Mouse (Mus musculus): ENCODE measurements around the gene Fmnl1. TPM values are rescaled to one million over a fixed set of nuclear protein-coding genes. Genes with fewer than 3 reads are reported as not detected.
A peak's percentile ranks its signal among the peaks of the same experiment; 100 is the strongest.

The Fmnl1 gene
- total RNA-seq, 2 experiments from 2014 or later, result 4.2 to 5.7 TPM

- intact Hi-C loops (cut with DNase I), result loop anchor here (10.0 kb wide), 1 partner anchor 49 kb away; no protein-coding TSS in a partner anchor
- DNase-seq, result peak; percentile 69
- H3K27ac ChIP-seq, result peak overlapping the region; percentile 77
- no peak for TF ChIP-seq CTCF (IDR thresholded peaks at IDR 0.05)
- H3K4me3 ChIP-seq, result peak overlapping the region; percentile 53
Measured at GRCm38 (mm10) chr11:103175688-103176442, 5.0 kb downstream of the Fmnl1 start.

- TF ChIP-seq CTCF (IDR thresholded peaks at IDR 0.05), result no peak
- intact Hi-C loops (cut with DNase I), result loop anchor here (10.0 kb wide), 1 partner anchor 48 kb away; no protein-coding TSS in a partner anchor
- H3K27ac ChIP-seq, result peak overlapping the region; percentile 77
- peak overlapping the region; percentile 53 for H3K4me3 ChIP-seq
- peak; percentile 6 for DNase-seq
Measured at GRCm38 (mm10) chr11:103176510-103176909, 5.6 kb downstream of the Fmnl1 start.

GRCm38 (mm10) chr11:103177216-103177615 lies 6.3 kb downstream of the Fmnl1 start:
- TF ChIP-seq CTCF (IDR thresholded peaks at IDR 0.05), result no peak
- DNase-seq, result peak; percentile 30
- intact Hi-C loops (cut with DNase I), result loop anchor here (10.0 kb wide), 1 partner anchor 48 kb away; no protein-coding TSS in a partner anchor
- Histone ChIP-seq H3K27ac (peak overlapping the region; percentile 77), H3K4me3 (no peak overlapping the region)

- Histone ChIP-seq H3K27ac (peak overlapping the region; percentile 16), H3K4me3 (no peak overlapping the region)
- intact Hi-C loops (cut with DNase I), result loop anchor here (10.0 kb wide), 1 partner anchor 47 kb away; no protein-coding TSS in a partner anchor
- DNase-seq, result peak; percentile 14
- no peak for TF ChIP-seq CTCF (IDR thresholded peaks at IDR 0.05)
Measured at GRCm38 (mm10) chr11:103177815-103178485, 7.0 kb downstream of the Fmnl1 start.

- peak; percentile 12 for DNase-seq
- H3K4me3 ChIP-seq, result no peak overlapping the region
- H3K27ac ChIP-seq, result no peak overlapping the region
- no peak for TF ChIP-seq CTCF (IDR thresholded peaks at IDR 0.05)
- intact Hi-C loops (cut with DNase I), result loop anchor here (10.0 kb wide), 1 partner anchor 46 kb away; no protein-coding TSS in a partner anchor
Measured at GRCm38 (mm10) chr11:103178748-103179147, 7.8 kb downstream of the Fmnl1 start.

- Histone ChIP-seq H3K4me3 (no peak overlapping the region), H3K27ac (no peak overlapping the region)
- no peak for TF ChIP-seq CTCF (IDR thresholded peaks at IDR 0.05)
- intact Hi-C loops (cut with DNase I), result no loop called here
- peak; percentile 12 for DNase-seq
Measured at GRCm38 (mm10) chr11:103180426-103180825, 9.5 kb downstream of the Fmnl1 start.

- DNase-seq, result peak; percentile 4
- Histone ChIP-seq H3K4me3 (no peak overlapping the region), H3K27ac (no peak overlapping the region)
- intact Hi-C loops (cut with DNase I), result no loop called here
- no peak for TF ChIP-seq CTCF (IDR thresholded peaks at IDR 0.05)
Measured at GRCm38 (mm10) chr11:103181349-103181748, 10.4 kb downstream of the Fmnl1 start.

GRCm38 (mm10) chr11:103181911-103182310 lies 11.0 kb downstream of the Fmnl1 start:
- TF ChIP-seq CTCF (IDR thresholded peaks at IDR 0.05), result no peak
- Histone ChIP-seq H3K4me3 (no peak overlapping the region), H3K27ac (no peak overlapping the region)
- peak; percentile 21 for DNase-seq
- intact Hi-C loops (cut with DNase I), result no loop called here

- DNase-seq, result peak; percentile 66
- intact Hi-C loops (cut with DNase I), result loop anchor here (1.0 kb wide), 1 partner anchor 17 kb away; no protein-coding TSS in a partner anchor
- peak; percentile 69 for TF ChIP-seq CTCF (IDR thresholded peaks at IDR 0.05)
- H3K4me3 ChIP-seq, result no peak overlapping the region
- H3K27ac ChIP-seq, result no peak overlapping the region
Measured at GRCm38 (mm10) chr11:103184891-103185290, 14.0 kb downstream of the Fmnl1 start.

- DNase-seq, result peak; percentile 20
- no peak for TF ChIP-seq CTCF (IDR thresholded peaks at IDR 0.05)
- intact Hi-C loops (cut with DNase I), result no loop called here
- H3K27ac ChIP-seq, result no peak overlapping the region
- H3K4me3 ChIP-seq, result peak overlapping the region; percentile 21; the same call in 1 of the 2 replicates
Measured at GRCm38 (mm10) chr11:103192230-103192955, 21.5 kb downstream of the Fmnl1 start.

GRCm38 (mm10) chr11:103192956-103193824 lies 22.3 kb downstream of the Fmnl1 start:
- Histone ChIP-seq H3K4me3 (peak overlapping the region; percentile 21; the same call in 1 of the 2 replicates), H3K27ac (no peak overlapping the region)
- TF ChIP-seq CTCF (IDR thresholded peaks at IDR 0.05), result peak; percentile 45
- intact Hi-C loops (cut with DNase I), result no loop called here
- peak; percentile 39 for DNase-seq

- TF ChIP-seq CTCF (IDR thresholded peaks at IDR 0.05), result no peak
- peak; percentile 15 for DNase-seq
- intact Hi-C loops (cut with DNase I), result no loop called here
- Histone ChIP-seq H3K27ac (no peak overlapping the region), H3K4me3 (no peak overlapping the region)
Measured at GRCm38 (mm10) chr11:103193825-103194168, 22.9 kb downstream of the Fmnl1 start.

Data from gastrocnemius, adult 2 months (tissue).